In the genomic region with DNA sequence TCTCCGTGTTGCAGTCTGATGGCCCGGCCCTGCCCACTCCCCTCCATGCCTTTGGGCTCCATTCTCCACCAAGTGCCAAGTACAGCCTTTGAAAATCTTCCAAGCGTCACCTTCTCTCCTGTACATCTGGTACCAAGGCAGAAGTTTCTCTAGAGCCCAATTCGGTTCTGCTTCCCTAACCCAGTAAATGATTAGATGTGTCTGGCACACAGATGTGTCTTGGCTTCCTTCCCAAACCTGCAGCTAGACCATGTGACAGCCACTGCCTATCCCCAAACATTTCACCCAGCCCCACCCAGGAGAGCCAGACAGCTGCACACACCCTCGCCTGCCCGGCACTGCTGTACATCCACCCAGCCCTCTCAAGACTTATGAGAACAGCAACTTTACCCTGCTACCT, we compare ENCODE assay signal across 10 mouse cellular contexts. TPM values are rescaled to one million over a fixed set of nuclear protein-coding genes. Genes with fewer than 3 reads are reported as not detected.
A peak's percentile ranks its signal among the peaks of the same experiment; 100 is the strongest.
DNase-seq lines count a peak whose midpoint lies in the region; ATAC-seq and TF ChIP-seq lines count a peak whose summit lies in the region.
"Had no signal": no experiment of that assay in that cellular context is flagged by ENCODE, and none has a peak within 500 bp of the region (broad histone marks: within the 10 kb centered on the region; RNA-seq: fewer than 3 reads in every experiment).

No protein-coding gene starts in this region.

- ATAC-seq in megakaryocyte progenitor cell, adult 5-6 weeks (replicated peaks; ENCODE audit: poor library complexity), result peak; percentile 95
- ATAC-seq in activated CD4-positive, CD25-positive, alpha-beta regulatory T cell, adult 4 months, result no peak

- no peak overlapping the region for H3K4me3 ChIP-seq in kidney, adult 2 months (ENCODE audit: insufficient read depth, low read depth, low read length)
- H3K4me3 ChIP-seq: erythroblast, embryonic 14.5 days; neural tube, embryonic 12.5 days had no signal

- peak; percentile 54 for DNase-seq in adrenal gland, adult 2 months
- no peak for DNase-seq in adrenal gland, adult 18-20 months (ENCODE audit: low spot score in 2 of 2)
- peak; percentile 38 for DNase-seq in ovary, postnatal 36 days (ENCODE audit: low spot score)
- no peak for DNase-seq in ovary, postnatal 10 days (ENCODE audit: low spot score)
- peak; percentile 97 for DNase-seq in kidney, adult 2 months
- DNase-seq in embryo, embryonic 11 days, result no peak

- H3K27me3 ChIP-seq in kidney, adult 2 months (replicated peaks; ENCODE audit: control insufficient read depth, insufficient read depth, low read length), result no peaks in the 10 kb centered on the region
- H3K27me3 ChIP-seq: neural tube, embryonic 12.5 days had no signal

- H3K27ac ChIP-seq in kidney, adult 2 months (ENCODE audit: insufficient read depth, low read depth, low read length), result peak overlapping the region; percentile 86
- H3K27ac ChIP-seq: neural tube, embryonic 12.5 days had no signal

- H3K4me1 ChIP-seq in kidney, adult 2 months (ENCODE audit: control insufficient read depth, insufficient read depth, low read length), result peaks cover 28% of the 10 kb centered on the region
- H3K4me1 ChIP-seq: neural tube, embryonic 12.5 days had no signal

- no peak for TF ChIP-seq CTCF in kidney, adult 2 months (conservative IDR thresholded peaks at IDR 0.05; ENCODE audit: insufficient read depth, insufficient read length, low read depth, low read length)

- no peak for TF ChIP-seq POLR2A in kidney, adult 2 months (IDR thresholded peaks at IDR 0.05; ENCODE audit: low read depth, low read length)

- 8% methylated on average over 6 of the region's 6 CpGs for WGBS in kidney, adult 2 months

- no peaks in the 10 kb centered on the region for H3K36me3 ChIP-seq in kidney, adult 2 months (ENCODE audit: control insufficient read depth, insufficient read depth, low read length)
- H3K36me3 ChIP-seq: neural tube, embryonic 12.5 days had no signal

RNA-seq across cellular contexts. Expression of gene D930048N14Rik, which starts 8.0 kb away (rescaled TPM):
- 1 to 10 TPM; 1.0 to 2.4 TPM for total RNA-seq in adrenal gland, adult 2 months (2021)
- 5.0 and 6.1 TPM in 2 replicates for polyA plus RNA-seq in adrenal gland, adult 2 months (2012; rRNA removed)
- 1 to 10 TPM; 1.3 TPM for total RNA-seq in adrenal gland, adult 18-20 months (2021)
- polyA plus RNA-seq in kidney, adult 2 months (2012; rRNA removed), result 10.7 and 13.7 TPM in 2 replicates
- total RNA-seq in megakaryocyte progenitor cell, adult 5-6 weeks (2015), result 0.15 TPM in 1 of 2 replicates, not detected in the other
- total RNA-seq in megakaryocyte progenitor cell, adult 5-6 weeks (2017), result 0.21 TPM in 1 of 2 replicates, not detected in the other
- polyA plus RNA-seq in activated CD4-positive, CD25-positive, alpha-beta regulatory T cell, adult 4 months (2017; shearing (Covaris generic)), result 1 to 10 TPM in 1 of 2 experiments, under 1 TPM in 1; 0.60 to 1.1 TPM
- polyA plus RNA-seq: erythroblast, embryonic 14.5 days had no signal

RNA-seq across cellular contexts. Expression of gene N4bp3, which starts 8.1 kb away (rescaled TPM):
- total RNA-seq in adrenal gland, adult 2 months (2021), result 1 to 10 TPM; 5.3 to 9.3 TPM
- 10.5 and 15.1 TPM in 2 replicates for polyA plus RNA-seq in adrenal gland, adult 2 months (2012; rRNA removed)
- total RNA-seq in adrenal gland, adult 18-20 months (2021), result 1 to 10 TPM; 6.3 to 7.7 TPM
- 11.8 and 13.6 TPM in 2 replicates for polyA plus RNA-seq in kidney, adult 2 months (2012; rRNA removed)
- 0.10 and 0.44 TPM in 2 replicates for total RNA-seq in megakaryocyte progenitor cell, adult 5-6 weeks (2015)
- 0.46 and 0.78 TPM in 2 replicates for total RNA-seq in megakaryocyte progenitor cell, adult 5-6 weeks (2017)
- 1 to 10 TPM; 1.7 to 2.1 TPM for polyA plus RNA-seq in activated CD4-positive, CD25-positive, alpha-beta regulatory T cell, adult 4 months (2017; shearing (Covaris generic))

RNA-seq across cellular contexts. Expression of gene Rmnd5b, which starts 23.0 kb away (rescaled TPM):
- total RNA-seq in adrenal gland, adult 2 months (2021), result 10 to 100 TPM; 44.0 to 61.9 TPM
- 201 and 250 TPM in 2 replicates for polyA plus RNA-seq in adrenal gland, adult 2 months (2012; rRNA removed)
- 10 to 100 TPM; 30.0 to 47.2 TPM for total RNA-seq in adrenal gland, adult 18-20 months (2021)
- 46.6 and 52.9 TPM in 2 replicates for polyA plus RNA-seq in kidney, adult 2 months (2012; rRNA removed)
- total RNA-seq in megakaryocyte progenitor cell, adult 5-6 weeks (2015), result 34.9 TPM in 2 replicates
- total RNA-seq in megakaryocyte progenitor cell, adult 5-6 weeks (2017), result 11.4 and 20.4 TPM in 2 replicates
- 10 to 100 TPM; 33.3 to 38.6 TPM for polyA plus RNA-seq in activated CD4-positive, CD25-positive, alpha-beta regulatory T cell, adult 4 months (2017; shearing (Covaris generic))

RNA-seq across cellular contexts. Expression of gene 0610009B22Rik, which starts 30.0 kb away (rescaled TPM):
- total RNA-seq in adrenal gland, adult 2 months (2021), result 10 to 100 TPM; 49.2 to 53.7 TPM
- polyA plus RNA-seq in adrenal gland, adult 2 months (2012; rRNA removed), result 4.2 and 4.8 TPM in 2 replicates
- total RNA-seq in adrenal gland, adult 18-20 months (2021), result 10 to 100 TPM; 45.2 to 57.2 TPM
- 30.5 and 41.0 TPM in 2 replicates for polyA plus RNA-seq in kidney, adult 2 months (2012; rRNA removed)
- 32.9 and 36.5 TPM in 2 replicates for total RNA-seq in megakaryocyte progenitor cell, adult 5-6 weeks (2015)
- total RNA-seq in megakaryocyte progenitor cell, adult 5-6 weeks (2017), result 13.5 and 18.5 TPM in 2 replicates
- 10 to 100 TPM; 19.5 to 25.1 TPM for polyA plus RNA-seq in activated CD4-positive, CD25-positive, alpha-beta regulatory T cell, adult 4 months (2017; shearing (Covaris generic))

RNA-seq across cellular contexts. Expression of gene Nhp2, which starts 39.2 kb away (rescaled TPM):
- total RNA-seq in adrenal gland, adult 2 months (2021), result 10 to 100 TPM; 76.3 to 79.4 TPM
- 41.8 and 48.3 TPM in 2 replicates for polyA plus RNA-seq in adrenal gland, adult 2 months (2012; rRNA removed)
- total RNA-seq in adrenal gland, adult 18-20 months (2021), result 10 to 100 TPM; 53.3 to 68.6 TPM
- polyA plus RNA-seq in kidney, adult 2 months (2012; rRNA removed), result 44.6 and 49.8 TPM in 2 replicates
- total RNA-seq in megakaryocyte progenitor cell, adult 5-6 weeks (2015), result 147 and 165 TPM in 2 replicates
- 117 and 167 TPM in 2 replicates for total RNA-seq in megakaryocyte progenitor cell, adult 5-6 weeks (2017)
- 100 to 1,000 TPM; 128 to 145 TPM for polyA plus RNA-seq in activated CD4-positive, CD25-positive, alpha-beta regulatory T cell, adult 4 months (2017; shearing (Covaris generic))

Comparison
In these comparisons a context has a peak if more than half of its experiments do, and no peak if none do; other contexts are left out.
1. DNase-seq: peak in adrenal gland, adult 2 months (single experiment), ovary, postnatal 36 days (single experiment) and kidney, adult 2 months (single experiment); none in adrenal gland, adult 18-20 months (0 of 2), ovary, postnatal 10 days (single experiment) and embryo, embryonic 11 days (single experiment).